Mouse (Mus musculus) mouse trophoblast stem cell (cell line): ENCODE measurements around the gene Polrmt.

Source experiments
- in situ Hi-C, 2 experiments: fragments of 300-500 bp; cut with MseI, MboI; formaldehyde crosslinking; loops; 2 replicates in 1 of 2; 3 replicates in 1 of 2; pipeline ENCODE4 v1.15.1; 2025

The Polrmt gene

DNA sequence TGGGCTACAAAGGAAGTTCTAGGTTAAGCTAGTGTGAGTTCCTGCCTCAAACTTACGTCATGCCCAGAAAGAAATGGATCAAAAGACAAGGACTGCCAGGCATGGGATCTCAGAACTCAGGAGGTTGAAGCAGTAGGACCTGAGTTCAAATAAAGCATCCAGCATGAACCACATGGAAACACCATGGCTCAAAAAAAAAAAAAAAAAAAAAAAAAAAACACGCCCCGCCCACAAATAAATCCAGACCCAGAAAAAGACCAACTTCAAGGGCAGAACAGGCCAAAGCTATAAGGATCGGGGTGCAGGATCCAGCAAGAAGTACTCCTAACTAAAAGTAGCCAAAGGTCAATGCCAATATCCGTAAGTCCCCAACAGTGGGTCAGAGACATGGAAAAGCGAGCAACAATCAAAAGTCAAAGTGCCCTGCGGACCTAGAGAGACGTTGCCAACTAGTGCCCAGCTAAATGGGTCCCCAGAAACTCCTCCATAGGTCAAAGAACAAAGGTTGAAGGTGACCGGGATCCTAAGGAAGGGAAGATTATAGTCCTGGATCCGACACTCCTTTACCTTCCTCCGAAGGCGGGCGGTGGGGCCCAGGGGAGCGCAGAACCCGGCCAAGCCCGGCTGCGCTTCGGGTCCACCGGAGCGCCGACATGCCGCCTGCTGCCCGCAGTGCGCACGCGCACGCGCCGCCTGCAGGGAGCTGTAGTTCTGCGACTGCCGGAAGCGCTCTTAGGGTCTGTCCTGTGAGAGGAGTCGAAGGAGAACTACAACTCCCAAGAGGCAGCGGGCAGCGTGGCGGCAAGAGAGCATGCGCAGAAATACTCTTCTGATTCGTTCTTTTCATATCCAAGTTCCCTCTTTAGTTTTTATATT, at the start of gene Polrmt:
TSS of gene Polrmt (minus strand) at position 684 of the 876 bp plus-strand sequence.
- in situ Hi-C loops = no loop called here

DNA sequence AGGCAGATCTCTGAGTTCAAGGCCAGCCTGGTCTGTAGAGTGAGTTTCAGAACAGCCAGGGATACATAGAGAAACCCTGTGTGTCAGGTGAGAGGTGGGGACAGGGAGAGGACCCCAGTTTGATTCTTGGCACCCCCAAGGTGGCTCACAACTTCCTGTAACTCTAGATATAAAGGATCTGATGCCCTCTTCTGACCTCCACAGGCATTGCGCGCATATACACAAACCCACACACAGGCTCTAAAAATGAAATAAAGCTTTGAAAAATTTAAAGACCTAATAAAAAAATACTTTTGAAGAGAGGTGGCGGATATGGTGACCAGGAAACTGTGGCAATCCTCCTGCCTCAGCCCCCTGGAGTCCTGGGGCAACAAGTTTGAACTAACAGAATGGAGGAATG, 49.5 kb upstream of the Polrmt start:
- in situ Hi-C loops = no loop called here

DNA sequence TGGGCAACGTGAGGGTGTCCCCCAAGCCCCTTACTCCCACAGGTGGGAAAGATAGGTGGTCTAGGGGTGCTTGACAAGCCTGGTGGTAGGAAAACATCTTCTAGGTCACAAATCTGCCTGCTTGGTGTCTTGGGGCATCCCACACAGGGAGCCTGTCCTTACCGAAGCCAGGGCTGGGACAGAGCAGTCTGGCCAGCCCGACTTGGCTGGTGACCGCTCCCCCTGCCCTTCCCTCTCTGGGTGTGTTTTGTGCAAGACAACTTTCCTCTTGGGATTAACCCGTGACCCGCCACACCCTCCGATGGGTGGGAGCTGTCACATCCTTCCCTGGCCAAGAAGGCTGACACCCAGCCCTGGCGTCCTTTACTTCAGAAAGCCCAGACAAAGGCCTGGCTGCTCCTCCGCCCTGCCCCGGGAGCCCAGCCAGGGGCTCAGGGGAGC, 48.1 kb upstream of the Polrmt start:
- in situ Hi-C loops = no loop called here

DNA sequence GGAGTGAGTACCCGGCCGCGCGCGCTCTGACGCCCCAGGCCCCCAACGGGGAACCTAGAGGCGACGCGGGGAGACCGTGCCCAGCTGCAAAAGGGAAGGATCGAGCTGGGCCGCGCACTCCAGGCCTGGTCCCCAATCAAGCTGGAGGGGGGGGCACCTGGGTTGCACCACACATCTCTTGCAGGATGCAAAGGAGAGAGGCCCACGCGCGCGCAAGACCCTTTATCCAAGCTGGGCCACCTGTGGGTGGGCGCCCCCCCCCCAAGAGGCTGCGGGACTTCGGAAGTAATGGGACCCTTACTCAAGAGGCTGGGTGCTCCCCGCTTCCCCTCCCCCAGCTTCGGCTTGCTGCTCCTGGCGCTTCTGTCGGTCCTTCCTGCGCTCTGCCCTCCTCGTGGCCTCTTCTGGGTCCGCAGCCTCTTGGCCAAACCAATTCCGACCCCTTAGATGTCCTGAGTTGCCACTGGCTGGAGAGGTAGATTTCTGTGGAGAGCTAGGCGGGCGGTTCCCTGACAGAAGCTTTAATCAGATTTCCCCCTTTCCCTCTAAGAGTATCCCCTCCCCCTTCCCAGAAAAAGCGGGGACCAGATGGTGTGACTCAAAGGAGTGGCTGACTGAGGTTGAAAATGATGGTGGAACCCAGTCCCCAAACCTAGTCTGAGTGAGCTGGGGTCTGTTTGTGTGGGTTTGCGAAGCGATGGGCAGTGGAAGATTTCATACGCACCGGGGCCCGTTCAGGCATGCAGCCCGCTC, 47.5 kb upstream of the Polrmt start:
- in situ Hi-C loops = no loop called here

GRCm38 (mm10) chr10:79793051-79793737, 46.8 kb upstream of the Polrmt start, which contains the start of gene Palm:
Gene Palm (plus strand): TSS chr10:79793572.
- in situ Hi-C loops = no loop called here

- in situ Hi-C loops = no loop called here
Observed at GRCm38 (mm10) chr10:79792339-79793040, 46.1 kb upstream of the Polrmt start.

- in situ Hi-C loops = no loop called here
Observed at GRCm38 (mm10) chr10:79790861-79791260, 44.5 kb upstream of the Polrmt start, which contains the start of gene Prss57. Gene Prss57 (minus strand): TSS chr10:79790961.

GRCm38 (mm10) chr10:79789581-79789980, 43.2 kb upstream of the Polrmt start:
- in situ Hi-C loops = no loop called here

GRCm38 (mm10) chr10:79788386-79789158, 42.2 kb upstream of the Polrmt start:
- in situ Hi-C loops = no loop called here

DNA sequence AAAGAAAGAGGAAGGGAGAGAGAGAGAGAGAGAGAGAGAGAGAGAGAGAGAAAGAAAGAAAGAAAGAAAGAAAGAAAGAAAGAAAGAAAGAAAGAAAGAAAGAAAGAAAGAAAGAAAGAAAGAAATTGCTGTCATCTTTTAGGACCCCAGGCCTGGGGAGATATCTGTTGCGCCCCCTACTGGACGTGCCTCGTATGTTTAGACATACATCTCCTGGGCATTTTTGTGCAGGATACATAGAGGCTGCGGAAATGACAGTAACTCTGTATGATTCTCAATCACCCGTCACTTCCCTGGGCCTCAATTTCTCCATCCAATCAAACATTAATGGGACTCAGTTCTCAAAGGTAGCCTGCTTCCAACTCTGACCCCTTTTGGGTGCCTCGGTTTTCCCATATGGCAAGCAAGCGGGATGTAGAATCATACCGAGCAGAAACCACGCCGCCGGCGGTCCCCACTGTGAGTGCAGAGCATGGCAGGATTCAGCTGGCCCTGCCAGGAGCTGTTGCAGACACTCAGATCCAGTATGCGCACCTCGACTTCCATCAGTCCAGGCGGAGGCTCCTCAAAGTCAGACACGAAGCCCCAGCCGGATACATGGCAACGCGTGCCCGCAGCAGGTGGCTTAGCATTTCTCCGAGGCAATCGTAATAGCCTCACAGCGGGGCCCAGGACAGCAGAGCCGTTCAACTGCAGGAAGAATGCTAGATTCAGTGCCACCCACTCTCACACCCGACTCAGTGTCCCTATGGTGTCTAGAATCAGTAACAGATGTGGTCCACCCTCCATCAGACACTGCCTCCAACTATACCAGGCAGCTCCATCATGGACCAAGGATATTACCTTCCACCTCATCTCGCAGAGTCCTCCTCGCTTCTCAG, 37.8 kb upstream of the Polrmt start:
- in situ Hi-C loops = no loop called here

DNA sequence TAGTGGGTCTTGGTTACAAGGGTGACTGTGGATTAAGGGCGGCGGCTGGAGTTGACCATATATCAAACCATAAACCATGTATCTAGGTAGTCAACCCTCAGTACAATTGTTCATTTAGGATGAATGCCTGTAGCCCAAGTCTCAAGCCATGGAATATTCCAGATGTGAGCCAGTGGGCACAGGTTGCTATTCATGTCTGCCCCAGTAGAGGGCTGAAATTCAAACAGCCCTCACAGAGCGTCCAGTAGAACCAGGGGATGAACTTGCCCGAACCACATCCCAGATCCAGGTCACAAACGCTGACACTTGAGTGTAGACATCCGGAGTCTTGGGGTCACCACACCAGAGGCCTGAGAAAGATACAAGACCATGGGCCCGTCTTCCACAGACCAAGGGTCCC, 36.7 kb upstream of the Polrmt start:
- in situ Hi-C loops = no loop called here

DNA sequence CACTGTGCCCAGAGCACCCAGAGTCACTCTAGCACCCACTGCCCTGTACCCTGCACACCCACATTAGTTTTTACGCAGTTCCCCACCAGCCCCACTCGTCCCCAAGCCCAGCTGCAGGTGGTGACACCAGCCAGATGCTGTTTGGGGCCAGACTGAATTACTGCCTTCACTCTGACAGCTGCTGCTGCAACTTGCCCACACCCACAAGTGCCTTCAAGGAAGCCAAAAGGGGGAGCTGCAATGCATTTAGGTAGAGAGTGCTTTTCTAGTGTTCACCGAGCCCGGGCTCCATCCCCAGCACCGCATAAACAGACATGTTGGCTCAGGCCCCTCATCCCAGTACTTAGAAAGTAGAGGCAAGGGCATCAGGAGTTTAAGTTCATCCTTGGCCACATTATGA, 35.6 kb upstream of the Polrmt start:
- in situ Hi-C loops = no loop called here

DNA sequence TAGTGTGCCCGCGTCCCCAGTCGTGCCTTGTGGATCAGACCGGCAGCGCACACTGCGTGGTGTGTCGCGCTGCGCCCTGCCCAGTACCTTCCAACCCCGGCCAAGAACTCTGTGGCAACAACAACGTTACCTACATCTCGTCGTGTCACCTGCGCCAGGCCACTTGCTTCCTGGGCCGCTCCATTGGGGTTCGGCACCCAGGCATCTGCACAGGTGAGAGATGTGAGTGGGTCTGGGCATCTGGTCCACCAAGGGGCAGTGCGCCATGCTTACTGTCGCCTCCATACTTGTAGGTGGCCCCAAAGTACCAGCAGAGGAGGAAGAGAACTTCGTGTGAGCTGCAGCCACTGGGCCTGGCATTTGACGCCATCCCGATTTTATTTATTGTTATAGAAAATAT, 34.8 kb upstream of the Polrmt start:
- in situ Hi-C loops = no loop called here

DNA sequence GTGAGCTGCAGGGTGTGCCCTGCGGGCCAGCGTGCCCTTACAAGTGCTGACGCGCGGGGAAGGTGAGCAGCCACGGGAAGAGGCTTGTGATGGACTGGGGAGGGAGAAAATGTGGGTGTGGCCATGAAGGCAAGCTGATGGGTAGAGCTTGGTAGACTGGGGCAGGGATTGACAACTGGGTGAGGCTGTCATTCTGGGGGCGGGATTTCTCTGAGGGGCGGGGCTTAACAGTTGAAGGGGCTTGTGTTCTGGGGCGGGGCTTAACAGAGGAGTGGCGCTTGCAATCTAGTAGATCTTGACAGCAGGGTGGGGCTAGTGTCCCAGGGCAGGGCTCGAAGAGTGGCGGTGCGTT, 34.3 kb upstream of the Polrmt start:
- in situ Hi-C loops = no loop called here

GRCm38 (mm10) chr10:79779784-79780663, 33.6 kb upstream of the Polrmt start:
- in situ Hi-C loops = no loop called here

DNA sequence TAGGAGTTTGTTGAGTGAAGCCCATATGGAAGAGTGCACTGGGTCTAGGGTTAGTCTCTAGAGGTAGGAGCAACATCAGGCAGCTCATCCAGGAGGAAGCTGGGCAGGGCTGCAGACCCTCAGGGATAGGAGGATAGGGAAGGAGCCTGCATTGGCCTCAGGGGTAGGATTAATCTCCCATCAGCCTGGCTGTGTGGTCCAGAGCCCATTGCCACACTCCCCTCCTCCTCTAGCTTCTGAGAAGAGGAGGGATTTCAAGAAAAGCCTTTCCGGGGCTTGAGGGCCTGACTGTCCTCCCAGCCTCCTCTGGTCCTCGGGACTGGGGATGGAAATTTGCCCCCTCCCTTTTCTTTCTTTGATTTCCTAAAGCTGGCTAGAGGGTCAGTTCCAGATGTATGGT, 32.8 kb upstream of the Polrmt start:
- in situ Hi-C loops = no loop called here

GRCm38 (mm10) chr10:79778006-79778405, 31.6 kb upstream of the Polrmt start:
- in situ Hi-C loops = no loop called here

- in situ Hi-C loops = no loop called here
Observed at GRCm38 (mm10) chr10:79777103-79777531, 30.7 kb upstream of the Polrmt start, which contains the start of gene Fstl3. Gene Fstl3 (plus strand): TSS chr10:79777272.
